Mouse (Mus musculus) forebrain, embryonic 11.5 days (tissue): ENCODE data around the gene Vmn1r220. TPM values are rescaled to one million over a fixed set of nuclear protein-coding genes. Genes with fewer than 3 reads are reported as not detected.
"Not testable (repeated sequence)": the region's sequence is repeated elsewhere in the genome, so short reads cannot be mapped to it uniquely, and the experiment has no call there.

ENCODE experiments used
- ATAC-seq: fragments of 200-750 bp; cut with Nextera tagmentation; replicated peaks from 2 replicates; pipeline ENCODE4 v1.8.0; 2017; ENCODE audit warnings: moderate TSS enrichment; ENCODE audit not compliant: low FRiP score
- DNase-seq: peaks from one replicate; pipeline ENCODE4 v3.0.0-alpha.2; 2017; ENCODE audit warnings: low spot score
- H3K27ac ChIP-seq: fragments of 300-500 bp; sonication (generic); 2 replicates; pipeline ENCODE4 v1.5.1; 2014; ENCODE audit warnings: low read depth, low read length
- H3K27me3 ChIP-seq: fragments of 300-500 bp; sonication (generic); 2 replicates; pipeline ENCODE4 v1.6.1; 2014; ENCODE audit warnings: mild to moderate bottlenecking, low read length, mixed read lengths; ENCODE audit not compliant: control insufficient read depth, insufficient read depth
- H3K36me3 ChIP-seq: fragments of 300-500 bp; sonication (generic); 2 replicates; pipeline ENCODE4 v1.6.1; 2014; ENCODE audit warnings: mild to moderate bottlenecking, low read length, moderate library complexity, mixed read lengths; ENCODE audit not compliant: control insufficient read depth, insufficient read depth
- H3K4me1 ChIP-seq: fragments of 300-500 bp; sonication (generic); replicated peaks from 2 replicates; pipeline ENCODE4 v1.6.1; 2014; ENCODE audit warnings: low read length, mixed read lengths; ENCODE audit not compliant: control insufficient read depth, insufficient read depth
- H3K4me2 ChIP-seq: fragments of 300-500 bp; sonication (generic); 2 replicates; pipeline ENCODE4 v1.6.1; 2014; ENCODE audit warnings: low read depth, mild to moderate bottlenecking, low read length, moderate library complexity, mixed read lengths; ENCODE audit not compliant: severe bottlenecking
- H3K4me3 ChIP-seq: fragments of 300-500 bp; sonication (generic); 2 replicates; pipeline ENCODE4 v1.5.1; 2014; ENCODE audit warnings: low read depth, low read length
- H3K9ac ChIP-seq: fragments of 300-500 bp; sonication (generic); 2 replicates; pipeline ENCODE4 v1.6.1; 2014; ENCODE audit warnings: low read length
- H3K9me3 ChIP-seq: fragments of 300-500 bp; sonication (generic); 2 replicates; pipeline ENCODE4 v1.6.1; 2016; ENCODE audit warnings: low read length, mixed read lengths; ENCODE audit not compliant: control insufficient read depth
- WGBS: fragments of 180-500 bp; shearing (Covaris S2); extraction: QIAGEN DNeasy Blood & Tissue Kit; methylation state at CpG from one replicate; pipeline ENCODE4 v1.1.7; 2014; 5-methylcytosine and 5-hydroxymethylcytosine counted together
- polyA plus RNA-seq: library from polyadenylated mRNA; unstranded; fragments of >200 nt; fragmentation: Nextera tagmentation; extraction: Ambion mirVana; gene quantifications from 2 replicates; pipeline ENCODE4 v1.2.1, GENCODE M21; 2014

Gene Vmn1r220
- not detected in 2 replicates for polyA plus RNA-seq

- Histone ChIP-seq H3K4me3 (no peak within 1 kb of the TSS), H3K4me1 (no peaks in the 10 kb centered on the region), H3K9ac (no peak within 1 kb of the TSS), H3K4me2 (no peak within 1 kb of the TSS), H3K36me3 (no peaks in the 10 kb centered on the region), H3K9me3 (no peaks in the 10 kb centered on the region), H3K27ac (no peak within 1 kb of the TSS), H3K27me3 (no peaks in the 10 kb centered on the region)
- no peak for ATAC-seq
- no peak for DNase-seq
- WGBS, result 85% methylated on average over 2 of the region's 2 CpGs
These were observed at the start of gene Vmn1r220 for GRCm38 (mm10) chr13:23187875-23188274. Vmn1r220 (minus strand) TSS chr13:23187975.

GRCm38 (mm10) chr13:23235847-23236246, 48.1 kb upstream of the Vmn1r220 start, which contains the start of gene Vmn1r222:
Vmn1r222 (minus strand) TSS chr13:23235947.
- not testable (repeated sequence) for H3K4me1 ChIP-seq, DNase-seq, H3K36me3 ChIP-seq, H3K27me3 ChIP-seq, H3K4me3 ChIP-seq, H3K9me3 ChIP-seq, H3K4me2 ChIP-seq, H3K27ac ChIP-seq, ATAC-seq, H3K9ac ChIP-seq

GRCm38 (mm10) chr13:23213827-23214226, 26.1 kb upstream of the Vmn1r220 start, which contains the start of gene Vmn1r221:
Vmn1r221 (plus strand) TSS chr13:23214127.
- not testable (repeated sequence) for H3K4me3 ChIP-seq, H3K4me2 ChIP-seq, H3K27ac ChIP-seq, ATAC-seq, H3K36me3 ChIP-seq, H3K4me1 ChIP-seq, H3K27me3 ChIP-seq, H3K9ac ChIP-seq, DNase-seq, H3K9me3 ChIP-seq
- WGBS, result 91% methylated on average over 2 of the region's 2 CpGs

- H3K4me3 ChIP-seq, ATAC-seq, H3K9me3 ChIP-seq, H3K36me3 ChIP-seq, H3K4me2 ChIP-seq, H3K27ac ChIP-seq, H3K9ac ChIP-seq, H3K4me1 ChIP-seq, H3K27me3 ChIP-seq, DNase-seq: not testable (repeated sequence)
- 87% methylated on average over 1 of the region's 1 CpGs for WGBS
These were observed 16.1 kb upstream of the Vmn1r220 start for GRCm38 (mm10) chr13:23203885-23204284.

GRCm38 (mm10) chr13:23166471-23166870, 21.3 kb downstream of the Vmn1r220 start:
- not testable (repeated sequence) for H3K9ac ChIP-seq, H3K27ac ChIP-seq, H3K4me3 ChIP-seq, H3K36me3 ChIP-seq, H3K9me3 ChIP-seq, H3K4me1 ChIP-seq, H3K27me3 ChIP-seq, ATAC-seq, H3K4me2 ChIP-seq, DNase-seq
- WGBS, result 88% methylated on average over 4 of the region's 4 CpGs

- H3K9ac ChIP-seq, result no peak within 1 kb of the TSS
- WGBS, result 88% methylated on average over 4 of the region's 4 CpGs
These were observed 28.8 kb downstream of the Vmn1r220 start, which contains the start of gene Vmn1r219 for GRCm38 (mm10) chr13:23159012-23159411. Vmn1r219 (plus strand) TSS chr13:23159312.

GRCm38 (mm10) chr13:23157848-23158247, 29.9 kb downstream of the Vmn1r220 start:
- Histone ChIP-seq H3K4me1 (no peaks in the 10 kb centered on the region), H3K27ac (no peak overlapping the region), H3K4me2 (no peak overlapping the region), H3K9ac (no peak overlapping the region), H3K9me3 (no peaks in the 10 kb centered on the region), H3K27me3 (no peaks in the 10 kb centered on the region), H3K36me3 (no peaks in the 10 kb centered on the region), H3K4me3 (no peak overlapping the region)
- DNase-seq (no peak), ATAC-seq (0 out of 2 replicates have a peak, but pooled peaks have one; percentile 30)
- WGBS, result 63% methylated on average over 3 of the region's 3 CpGs

More at GRCm38 (mm10) chr13:23159012-23159411, 28.8 kb downstream of the Vmn1r220 start, which contains the start of gene Vmn1r219:
- no peak within 1 kb of the TSS for H3K27ac ChIP-seq
- DNase-seq (no peak), ATAC-seq (no peak)
- no peaks in the 10 kb centered on the region for H3K4me1 ChIP-seq
- no peak within 1 kb of the TSS for H3K4me3 ChIP-seq
- H3K27me3 ChIP-seq, result no peaks in the 10 kb centered on the region
- no peak within 1 kb of the TSS for H3K4me2 ChIP-seq
- H3K9me3 ChIP-seq, result no peaks in the 10 kb centered on the region
- no peaks in the 10 kb centered on the region for H3K36me3 ChIP-seq

GRCm38 (mm10) chr13:23138880-23139279, 48.9 kb downstream of the Vmn1r220 start:
- H3K27me3 ChIP-seq, result no peaks in the 10 kb centered on the region
- H3K27ac ChIP-seq, result no peak overlapping the region
- H3K4me3 ChIP-seq, result no peak overlapping the region
- H3K4me2 ChIP-seq, result no peak overlapping the region
- no peaks in the 10 kb centered on the region for H3K9me3 ChIP-seq
- H3K9ac ChIP-seq, result no peak overlapping the region
- DNase-seq (no peak), ATAC-seq (no peak)
- H3K4me1 ChIP-seq, result no peaks in the 10 kb centered on the region
- no peaks in the 10 kb centered on the region for H3K36me3 ChIP-seq
- WGBS, result 89% methylated on average over 2 of the region's 2 CpGs

- H3K4me3 ChIP-seq, result no peak overlapping the region
- no peak overlapping the region for H3K27ac ChIP-seq
- no peak overlapping the region for H3K4me2 ChIP-seq
- H3K4me1 ChIP-seq, result no peaks in the 10 kb centered on the region
- 68% methylated on average over 1 of the region's 1 CpGs for WGBS
- no peak for DNase-seq
- H3K27me3 ChIP-seq, result no peaks in the 10 kb centered on the region
- H3K9ac ChIP-seq, result no peak overlapping the region
- no peak for ATAC-seq
- no peaks in the 10 kb centered on the region for H3K36me3 ChIP-seq
- H3K9me3 ChIP-seq, result no peaks in the 10 kb centered on the region
These were observed 54.3 kb downstream of the Vmn1r220 start for GRCm38 (mm10) chr13:23133501-23133900.
